Mouse (Mus musculus) T-helper 17 cell (primary cell): Measurements from ENCODE around the gene Epn3.

Experiments
- in situ Hi-C, 2 experiments: fragments of 300-600 bp; cut with MboI, MseI; formaldehyde crosslinking; loops; 1 replicate in 1 of 2; 2 replicates in 1 of 2; pipeline ENCODE4 v1.15.1; 2025; ENCODE audit warnings: high pct_unique_total_duplicates in 2 of 2

Epn3 gene

DNA sequence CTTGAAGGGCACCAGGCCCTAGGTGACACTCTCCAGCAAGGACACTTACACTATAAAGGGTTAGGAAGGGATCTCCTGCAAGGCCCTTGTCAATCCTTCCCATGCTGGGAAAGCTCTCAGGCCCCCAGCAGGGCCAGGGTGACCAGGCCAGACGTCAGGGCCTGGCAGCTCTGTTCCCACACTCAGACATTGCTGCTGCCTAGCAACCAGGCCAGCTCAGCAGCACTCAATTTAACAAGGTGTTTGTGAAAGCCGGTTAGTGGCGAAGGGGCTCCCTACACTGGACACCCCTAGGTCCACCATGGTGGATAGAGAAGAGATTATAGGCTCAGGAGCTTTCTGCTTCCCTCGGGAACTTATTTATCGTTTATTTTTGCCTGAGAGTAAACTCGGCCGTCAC, 58.7 kb downstream of the Epn3 start:
- in situ Hi-C loops, result no loop called here

DNA sequence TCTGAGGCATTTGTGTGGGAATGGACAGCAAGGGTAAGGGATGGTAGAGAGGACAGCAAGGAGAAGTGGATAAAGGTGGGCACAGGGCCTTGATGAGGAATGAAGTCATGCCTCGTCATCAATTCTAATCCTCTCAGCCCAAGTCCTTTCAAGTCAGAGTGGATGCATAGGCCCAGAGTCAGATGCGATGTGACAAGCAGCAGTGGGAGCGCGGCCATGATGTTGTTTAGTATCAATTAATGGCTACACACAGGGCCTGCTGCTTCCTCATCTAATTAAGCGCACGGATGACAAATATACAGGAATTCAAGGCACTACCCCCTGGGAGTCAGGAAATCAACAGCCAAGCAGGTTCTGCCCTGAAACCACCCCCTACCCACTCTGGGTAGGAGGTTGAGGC, 59.4 kb downstream of the Epn3 start:
- in situ Hi-C loops, result no loop called here
